Mouse (Mus musculus) liver, postnatal 0 days (tissue): ENCODE measurements at regions not wholly inside any gene's neighbourhood (a gene's known extent, or its start where the extent isn't known, plus 50 kb on each side); places are given as distances from the start of the nearest gene placed in this dataset.

Source experiments
- ATAC-seq: fragments of 200-750 bp; cut with Nextera tagmentation; 2 replicates; pipeline ENCODE4 v1.8.0; 2017; ENCODE audit warnings: mild to moderate bottlenecking, moderate library complexity
- DNase-seq: peaks from one replicate; pipeline ENCODE4 v3.0.0-alpha.2; 2016
- H3K27ac ChIP-seq: fragments of 300-500 bp; sonication (generic); 2 replicates; pipeline ENCODE4 v1.5.1; 2014; ENCODE audit warnings: antibody characterized with exemption, moderate library complexity, mild to moderate bottlenecking, low read depth
- H3K27me3 ChIP-seq: fragments of 300-500 bp; sonication (generic); 2 replicates; pipeline ENCODE4 v1.6.1; 2014; ENCODE audit warnings: low read length, control low read depth, mixed read lengths; ENCODE audit not compliant: insufficient read depth
- H3K36me3 ChIP-seq: fragments of 300-500 bp; sonication (generic); replicated peaks from 2 replicates; pipeline ENCODE4 v1.6.1; 2014; ENCODE audit warnings: mild to moderate bottlenecking, control low read depth, low read length, moderate library complexity, mixed read lengths; ENCODE audit not compliant: insufficient read depth
- H3K4me1 ChIP-seq: fragments of 300-500 bp; sonication (generic); 2 replicates; pipeline ENCODE4 v1.6.1; 2014; ENCODE audit warnings: antibody characterized with exemption, mild to moderate bottlenecking, control low read depth; ENCODE audit not compliant: insufficient read depth
- H3K4me2 ChIP-seq: fragments of 300-500 bp; sonication (generic); 2 replicates; pipeline ENCODE4 v1.6.1; 2014; ENCODE audit warnings: low read depth, mild to moderate bottlenecking, low read length, moderate library complexity, mixed read lengths
- H3K4me3 ChIP-seq: fragments of 300-500 bp; sonication (generic); 2 replicates; pipeline ENCODE4 v1.5.1; 2014; ENCODE audit warnings: low read depth, low read length
- H3K9ac ChIP-seq: fragments of 300-500 bp; sonication (generic); replicated peaks from 2 replicates; pipeline ENCODE4 v1.6.1; 2014; ENCODE audit warnings: mild to moderate bottlenecking, moderate library complexity
- H3K9me3 ChIP-seq: fragments of 300-500 bp; sonication (generic); 2 replicates; pipeline ENCODE4 v1.6.1; 2016; ENCODE audit warnings: mild to moderate bottlenecking, control low read depth, low read length, mixed read lengths
- CTCF ChIP-seq: sonication (generic); IDR thresholded peaks from 2 replicates; pipeline ENCODE4 v1.5.1; 2016; ENCODE audit warnings: antibody characterized with exemption, low read depth
- EP300 ChIP-seq: IDR thresholded peaks from 2 replicates; pipeline ENCODE4 v1.6.1; 2016; ENCODE audit warnings: antibody characterized with exemption, low read depth, mild to moderate bottlenecking
- WGBS: fragments of 180-500 bp; shearing (Covaris S2); extraction: QIAGEN DNeasy Blood & Tissue Kit; methylation state at CpG from one replicate; pipeline ENCODE4 v1.1.7; 2014; ENCODE audit not compliant: insufficient replicate concordance; 5-methylcytosine and 5-hydroxymethylcytosine counted together

- 36% methylated on average over 4 of the region's 4 CpGs for WGBS
- ATAC-seq (no peak), DNase-seq (peak; percentile 22)
These were observed 106.5 kb upstream of the Slc30a5 start for GRCm38 (mm10) chr13:100939677-100940076.

GRCm38 (mm10) chr13:100933265-100933664 lies 100.0 kb upstream of the Slc30a5 start:
- DNase-seq, result no peak

More at GRCm38 (mm10) chr13:100939677-100940076, 106.5 kb upstream of the Slc30a5 start:
- Histone ChIP-seq H3K9ac (no peak overlapping the region), H3K27ac (no peak overlapping the region), H3K9me3 (no peaks in the 10 kb centered on the region), H3K4me3 (no peak overlapping the region), H3K4me1 (no peaks in the 10 kb centered on the region), H3K27me3 (no peaks in the 10 kb centered on the region), H3K36me3 (no peaks in the 10 kb centered on the region), H3K4me2 (no peak overlapping the region)
- TF ChIP-seq CTCF (peak; percentile 74), EP300 (no peak)

GRCm38 (mm10) chr13:100899566-100899965 lies 66.3 kb upstream of the Slc30a5 start:
- H3K27me3 ChIP-seq, result no peaks in the 10 kb centered on the region
- H3K4me3 ChIP-seq, result no peak overlapping the region
- H3K36me3 ChIP-seq, result no peaks in the 10 kb centered on the region
- H3K4me2 ChIP-seq, result no peak overlapping the region
- DNase-seq (no peak), ATAC-seq (no peak)
- 71% methylated on average over 2 of the region's 2 CpGs for WGBS
- H3K9ac ChIP-seq, result no peak overlapping the region
- no peak overlapping the region for H3K27ac ChIP-seq
- no peaks in the 10 kb centered on the region for H3K9me3 ChIP-seq
- TF ChIP-seq CTCF (no peak), EP300 (no peak)
- no peaks in the 10 kb centered on the region for H3K4me1 ChIP-seq

More at GRCm38 (mm10) chr13:100933265-100933664, 100.0 kb upstream of the Slc30a5 start:
- no peaks in the 10 kb centered on the region for H3K9me3 ChIP-seq
- 62% methylated on average over 8 of the region's 8 CpGs for WGBS
- no peaks in the 10 kb centered on the region for H3K36me3 ChIP-seq
- no peak overlapping the region for H3K9ac ChIP-seq
- no peak overlapping the region for H3K4me3 ChIP-seq
- TF ChIP-seq CTCF (no peak), EP300 (no peak)
- ATAC-seq, result no peak
- no peaks in the 10 kb centered on the region for H3K4me1 ChIP-seq
- no peak overlapping the region for H3K27ac ChIP-seq
- H3K4me2 ChIP-seq, result no peak overlapping the region
- H3K27me3 ChIP-seq, result no peaks in the 10 kb centered on the region

- DNase-seq, result no peak
- no peak for TF ChIP-seq EP300
- no peak for TF ChIP-seq CTCF
- WGBS, result 79% methylated on average over 9 of the region's 9 CpGs
- Histone ChIP-seq H3K4me1 (no peaks in the 10 kb centered on the region), H3K4me2 (no peak overlapping the region), H3K9ac (no peak overlapping the region), H3K4me3 (no peak overlapping the region), H3K27ac (no peak overlapping the region), H3K9me3 (no peaks in the 10 kb centered on the region), H3K36me3 (no peaks in the 10 kb centered on the region), H3K27me3 (no peaks in the 10 kb centered on the region)
- ATAC-seq, result no peak
These were observed 60.6 kb upstream of the Slc30a5 start for GRCm38 (mm10) chr13:100893871-100894270.

GRCm38 (mm10) chr13:100893096-100893495 lies 59.9 kb upstream of the Slc30a5 start:
- Histone ChIP-seq H3K4me1 (no peaks in the 10 kb centered on the region), H3K36me3 (no peaks in the 10 kb centered on the region), H3K9me3 (no peaks in the 10 kb centered on the region), H3K27me3 (no peaks in the 10 kb centered on the region), H3K9ac (no peak overlapping the region), H3K4me3 (no peak overlapping the region), H3K27ac (no peak overlapping the region), H3K4me2 (no peak overlapping the region)
- TF ChIP-seq EP300 (no peak), CTCF (no peak)
- ATAC-seq (no peak), DNase-seq (no peak)
- 75% methylated on average over 1 of the region's 1 CpGs for WGBS

GRCm38 (mm10) chr13:100892647-100893071 lies 59.4 kb upstream of the Slc30a5 start:
- DNase-seq, result no peak
- Histone ChIP-seq H3K9ac (no peak overlapping the region), H3K4me2 (no peak overlapping the region), H3K27ac (no peak overlapping the region), H3K4me3 (no peak overlapping the region), H3K4me1 (no peaks in the 10 kb centered on the region), H3K36me3 (no peaks in the 10 kb centered on the region), H3K27me3 (no peaks in the 10 kb centered on the region), H3K9me3 (no peaks in the 10 kb centered on the region)
- TF ChIP-seq CTCF (no peak), EP300 (no peak)
- WGBS, result 62% methylated on average over 13 of the region's 13 CpGs
- no peak for ATAC-seq

GRCm38 (mm10) chr13:100892204-100892603 lies 59.0 kb upstream of the Slc30a5 start:
- Histone ChIP-seq H3K36me3 (no peaks in the 10 kb centered on the region), H3K27me3 (no peaks in the 10 kb centered on the region), H3K4me2 (no peak overlapping the region), H3K9me3 (no peaks in the 10 kb centered on the region), H3K4me1 (no peaks in the 10 kb centered on the region), H3K9ac (no peak overlapping the region), H3K27ac (no peak overlapping the region), H3K4me3 (no peak overlapping the region)
- peak; percentile 70 for DNase-seq
- WGBS, result 19% methylated on average over 13 of the region's 13 CpGs
- peak; percentile 97 for TF ChIP-seq CTCF
- no peak for TF ChIP-seq EP300
- no peak for ATAC-seq
